ENCODE assay signal across 10 mouse cellular contexts in genomic region chr15:102188096-102188495, GRCm38 (mm10). TPM values are rescaled to one million over a fixed set of nuclear protein-coding genes. Genes with fewer than 3 reads are reported as not detected.
A peak's percentile ranks its signal among the peaks of the same experiment; 100 is the strongest.
DNase-seq lines count a peak whose midpoint lies in the region; ATAC-seq and TF ChIP-seq lines count a peak whose summit lies in the region.
"Had no signal": no experiment of that assay in that cellular context is flagged by ENCODE, and none has a peak within 500 bp of the region (broad histone marks: within the 10 kb centered on the region; RNA-seq: fewer than 3 reads in every experiment).

No protein-coding gene starts in this region.

- peak overlapping the region; percentile 62 for H3K27ac ChIP-seq in forebrain, embryonic 10.5 days
- H3K27ac ChIP-seq in forebrain, embryonic 12.5 days, result no peak overlapping the region
- no peak overlapping the region for H3K27ac ChIP-seq in forebrain, embryonic 14.5 days (ENCODE audit: low read depth, low read length)
- no peak overlapping the region for H3K27ac ChIP-seq in intestine, postnatal 0 days (ENCODE audit: low read depth, low read length)

- peaks cover 36% of the 10 kb centered on the region for H3K36me3 ChIP-seq in forebrain, embryonic 10.5 days (replicated peaks)
- peaks cover 11% of the 10 kb centered on the region for H3K36me3 ChIP-seq in forebrain, embryonic 12.5 days (replicated peaks)
- H3K36me3 ChIP-seq in forebrain, embryonic 14.5 days (ENCODE audit: control insufficient read depth, insufficient read depth, low read length), result peaks cover 11% of the 10 kb centered on the region
- peaks cover 6% of the 10 kb centered on the region for H3K36me3 ChIP-seq in intestine, postnatal 0 days (ENCODE audit: control insufficient read depth, insufficient read depth)

- 93% methylated on average over 10 of the region's 10 CpGs for WGBS in forebrain, embryonic 10.5 days
- 92% methylated on average over 10 of the region's 10 CpGs for WGBS in forebrain, embryonic 12.5 days
- 64% methylated on average over 10 of the region's 10 CpGs for WGBS in lung, adult 2 months
- WGBS in forebrain, embryonic 14.5 days, result 90% methylated on average over 10 of the region's 10 CpGs
- 74% methylated on average over 10 of the region's 10 CpGs for WGBS in intestine, postnatal 0 days

- no peak for ATAC-seq in forebrain, embryonic 12.5 days (ENCODE audit: low FRiP score)
- no peak for ATAC-seq in forebrain, embryonic 14.5 days
- ATAC-seq in intestine, postnatal 0 days, result no peak

- peaks cover 25% of the 10 kb centered on the region for H3K4me1 ChIP-seq in forebrain, embryonic 10.5 days
- no peaks in the 10 kb centered on the region for H3K4me1 ChIP-seq in forebrain, embryonic 12.5 days
- no peaks in the 10 kb centered on the region; the same call in 1 of the 2 replicates for H3K4me1 ChIP-seq in lung, adult 2 months (ENCODE audit: control insufficient read depth, insufficient read depth, low read length)
- H3K4me1 ChIP-seq in forebrain, embryonic 14.5 days (ENCODE audit: control insufficient read depth, insufficient read depth, low read length), result no peaks in the 10 kb centered on the region
- H3K4me1 ChIP-seq in intestine, postnatal 0 days (replicated peaks; ENCODE audit: control insufficient read depth, insufficient read depth, low read length), result no peaks in the 10 kb centered on the region

- H3K4me2 ChIP-seq in forebrain, embryonic 12.5 days, result no peak overlapping the region
- no peak overlapping the region for H3K4me2 ChIP-seq in forebrain, embryonic 14.5 days (ENCODE audit: low read length)
- H3K4me2 ChIP-seq in intestine, postnatal 0 days (replicated peaks; ENCODE audit: low read depth), result no peak overlapping the region

- no peak for DNase-seq in forebrain, embryonic 10.5 days (ENCODE audit: extremely low spot score, low spot score)
- peak; percentile 45 to 62 for DNase-seq in lung, adult 18-20 months
- DNase-seq in lung, adult 2 months, result no peak
- DNase-seq in kidney, postnatal 14 days, result peak; percentile 51
- DNase-seq in lung, postnatal 36 days, result peak; percentile 76
- DNase-seq in forebrain, embryonic 14.5 days (ENCODE audit: low spot score), result no peak
- DNase-seq: cerebellum, postnatal 36 days; thymus, postnatal 4 days had no signal

- H3K9me3 ChIP-seq in forebrain, embryonic 10.5 days, result no peaks in the 10 kb centered on the region
- H3K9me3 ChIP-seq in forebrain, embryonic 12.5 days, result no peaks in the 10 kb centered on the region
- no peaks in the 10 kb centered on the region for H3K9me3 ChIP-seq in forebrain, embryonic 14.5 days (replicated peaks; ENCODE audit: control insufficient read depth, low read length)
- no peaks in the 10 kb centered on the region for H3K9me3 ChIP-seq in intestine, postnatal 0 days (ENCODE audit: control insufficient read depth)

- no peak overlapping the region for H3K4me3 ChIP-seq in forebrain, embryonic 10.5 days
- no peak overlapping the region for H3K4me3 ChIP-seq in forebrain, embryonic 12.5 days (replicated peaks)
- no peak overlapping the region for H3K4me3 ChIP-seq in lung, adult 2 months (replicated peaks; ENCODE audit: extremely low read depth, low read depth, low read length)
- no peak overlapping the region for H3K4me3 ChIP-seq in forebrain, embryonic 14.5 days (ENCODE audit: low read depth, low read length)
- no peak overlapping the region for H3K4me3 ChIP-seq in intestine, postnatal 0 days (ENCODE audit: low read depth, low read length)

- no peaks in the 10 kb centered on the region for H3K27me3 ChIP-seq in forebrain, embryonic 10.5 days (ENCODE audit: poor library complexity, severe bottlenecking)
- H3K27me3 ChIP-seq in forebrain, embryonic 12.5 days, result no peaks in the 10 kb centered on the region
- no peaks in the 10 kb centered on the region for H3K27me3 ChIP-seq in forebrain, embryonic 14.5 days (replicated peaks; ENCODE audit: control insufficient read depth, insufficient read depth, low read length)
- no peaks in the 10 kb centered on the region for H3K27me3 ChIP-seq in intestine, postnatal 0 days (replicated peaks; ENCODE audit: control insufficient read depth, insufficient read depth, low read length)

- no peak overlapping the region for H3K9ac ChIP-seq in forebrain, embryonic 12.5 days
- no peak overlapping the region for H3K9ac ChIP-seq in forebrain, embryonic 14.5 days (ENCODE audit: low read length)
- H3K9ac ChIP-seq in intestine, postnatal 0 days (ENCODE audit: low read depth, low read length), result no peak overlapping the region

- TF ChIP-seq POLR2A in lung, adult 2 months (IDR thresholded peaks at IDR 0.05; ENCODE audit: borderline replicate concordance, extremely low read depth, low read depth, low read length), result no peak

- TF ChIP-seq CTCF in lung, adult 2 months (IDR thresholded peaks at IDR 0.05; ENCODE audit: insufficient read depth, low read length), result no peak
- no peak for TF ChIP-seq CTCF in intestine, postnatal 0 days (IDR thresholded peaks at IDR 0.05; ENCODE audit: low read depth)

RNA-seq across cellular contexts. Expression of gene Zfp740, which starts 15.0 kb away (rescaled TPM):
- polyA plus RNA-seq in forebrain, embryonic 10.5 days (2016; fragmentation: Nextera tagmentation; extraction: Ambion mirVana), result 71.7 and 72.7 TPM in 2 replicates
- 127 and 132 TPM in 2 replicates for polyA plus RNA-seq in forebrain, embryonic 12.5 days (2016; fragmentation: Nextera tagmentation; extraction: Ambion mirVana)
- polyA plus RNA-seq in lung, adult 2 months (2012; rRNA removed), result 25.8 and 46.6 TPM in 2 replicates
- polyA plus RNA-seq in forebrain, embryonic 14.5 days (2014; fragmentation: Nextera tagmentation; extraction: Ambion mirVana), result 52.1 and 60.4 TPM in 2 replicates
- 14.1 and 16.0 TPM in 2 replicates for polyA plus RNA-seq in intestine, postnatal 0 days (2015; fragmentation: Nextera tagmentation; extraction: Ambion mirVana)

RNA-seq across cellular contexts. Expression of gene Csad, which starts 16.4 kb away (rescaled TPM):
- 36.0 and 39.9 TPM in 2 replicates for polyA plus RNA-seq in forebrain, embryonic 10.5 days (2016; fragmentation: Nextera tagmentation; extraction: Ambion mirVana)
- polyA plus RNA-seq in forebrain, embryonic 12.5 days (2016; fragmentation: Nextera tagmentation; extraction: Ambion mirVana), result 46.2 and 51.8 TPM in 2 replicates
- 92.8 and 106 TPM in 2 replicates for polyA plus RNA-seq in lung, adult 2 months (2012; rRNA removed)
- 23.3 and 25.6 TPM in 2 replicates for polyA plus RNA-seq in forebrain, embryonic 14.5 days (2014; fragmentation: Nextera tagmentation; extraction: Ambion mirVana)
- polyA plus RNA-seq in intestine, postnatal 0 days (2015; fragmentation: Nextera tagmentation; extraction: Ambion mirVana), result 22.8 and 26.8 TPM in 2 replicates

RNA-seq across cellular contexts. Expression of gene Soat2, which starts 37.8 kb away (rescaled TPM):
- polyA plus RNA-seq in forebrain, embryonic 10.5 days (2016; fragmentation: Nextera tagmentation; extraction: Ambion mirVana), result 0.09 TPM in 1 of 2 replicates, not detected in the other
- polyA plus RNA-seq in forebrain, embryonic 12.5 days (2016; fragmentation: Nextera tagmentation; extraction: Ambion mirVana), result 0.08 TPM in 1 of 2 replicates, not detected in the other
- 1.1 and 1.2 TPM in 2 replicates for polyA plus RNA-seq in lung, adult 2 months (2012; rRNA removed)
- not detected in 2 replicates for polyA plus RNA-seq in forebrain, embryonic 14.5 days (2014; fragmentation: Nextera tagmentation; extraction: Ambion mirVana)
- 52.7 and 56.7 TPM in 2 replicates for polyA plus RNA-seq in intestine, postnatal 0 days (2015; fragmentation: Nextera tagmentation; extraction: Ambion mirVana)

RNA-seq across cellular contexts. Expression of gene Itgb7, which starts 43.6 kb away (rescaled TPM):
- 0.42 and 0.55 TPM in 2 replicates for polyA plus RNA-seq in forebrain, embryonic 10.5 days (2016; fragmentation: Nextera tagmentation; extraction: Ambion mirVana)
- 0.65 and 0.88 TPM in 2 replicates for polyA plus RNA-seq in forebrain, embryonic 12.5 days (2016; fragmentation: Nextera tagmentation; extraction: Ambion mirVana)
- 22.0 and 32.4 TPM in 2 replicates for polyA plus RNA-seq in lung, adult 2 months (2012; rRNA removed)
- polyA plus RNA-seq in forebrain, embryonic 14.5 days (2014; fragmentation: Nextera tagmentation; extraction: Ambion mirVana), result 0.38 and 0.49 TPM in 2 replicates
- 2.6 and 2.9 TPM in 2 replicates for polyA plus RNA-seq in intestine, postnatal 0 days (2015; fragmentation: Nextera tagmentation; extraction: Ambion mirVana)

RNA-seq across cellular contexts. Expression of gene Igfbp6, which starts 43.9 kb away (rescaled TPM):
- 0.14 and 0.17 TPM in 2 replicates for polyA plus RNA-seq in forebrain, embryonic 10.5 days (2016; fragmentation: Nextera tagmentation; extraction: Ambion mirVana)
- 0.24 and 0.79 TPM in 2 replicates for polyA plus RNA-seq in forebrain, embryonic 12.5 days (2016; fragmentation: Nextera tagmentation; extraction: Ambion mirVana)
- polyA plus RNA-seq in lung, adult 2 months (2012; rRNA removed), result 337 and 400 TPM in 2 replicates
- 1.3 and 1.6 TPM in 2 replicates for polyA plus RNA-seq in forebrain, embryonic 14.5 days (2014; fragmentation: Nextera tagmentation; extraction: Ambion mirVana)
- 27.8 and 29.1 TPM in 2 replicates for polyA plus RNA-seq in intestine, postnatal 0 days (2015; fragmentation: Nextera tagmentation; extraction: Ambion mirVana)

Comparison
In these comparisons a context has a peak if more than half of its experiments do, and no peak if none do; other contexts are left out.
1. DNase-seq: peak in lung, adult 18-20 months (2 of 2), kidney, postnatal 14 days (single experiment) and lung, postnatal 36 days (single experiment); none in forebrain, embryonic 10.5 days (single experiment), lung, adult 2 months (single experiment) and forebrain, embryonic 14.5 days (single experiment).
2. RNA of gene Soat2, which starts 37.8 kb away (polyA plus RNA-seq): 52.7 to 56.7 TPM in intestine, postnatal 0 days; 1.1 to 1.2 TPM in lung, adult 2 months, 0.09 TPM in forebrain, embryonic 10.5 days, 0.08 TPM in forebrain, embryonic 12.5 days and not detected in forebrain, embryonic 14.5 days; every median in the first group is over 10 times any median in the second.